Mouse (Mus musculus): Measurements from ENCODE around the gene Sgsh.

- peak; percentile 60 for TF ChIP-seq POLR2A (IDR thresholded peaks at IDR 0.05; ENCODE audit: insufficient read length, low read depth)
- no peak for TF ChIP-seq USF1 (IDR thresholded peaks at IDR 0.05; ENCODE audit: low read depth)
- TF ChIP-seq E2F4 (IDR thresholded peaks at IDR 0.05; ENCODE audit: insufficient read depth): peak; percentile 10
- TF ChIP-seq CEBPB (IDR thresholded peaks at IDR 0.05; ENCODE audit: insufficient read depth, poor library complexity, severe bottlenecking): no peak
These were observed 55.7 kb downstream of the Sgsh start, which contains the start of gene Eif4a3 for GRCm38 (mm10) chr11:119299391-119300245.

Measured in myocyte (in vitro differentiated cells).